Mouse (Mus musculus) lung, adult 18-20 months (tissue): ENCODE results near the gene Cryz.
"Not testable (repeated sequence)": the region's sequence is repeated elsewhere in the genome, so short reads cannot be mapped to it uniquely, and the experiment has no call there.

ENCODE experiments used
- DNase-seq, 2 experiments: peaks; one replicate each; pipeline ENCODE4 v3.0.0; 2022; ENCODE audit warnings: mixed read lengths in 2 of 2

Gene Cryz

GRCm38 (mm10) chr3:154614771-154615170 is 18.3 kb downstream of the Cryz start:
- no peak for DNase-seq

- DNase-seq: no peak
Observed at GRCm38 (mm10) chr3:154615304-154615703, 18.8 kb downstream of the Cryz start.

- DNase-seq: no peak
Observed at GRCm38 (mm10) chr3:154616106-154616505, 19.6 kb downstream of the Cryz start.

DNA sequence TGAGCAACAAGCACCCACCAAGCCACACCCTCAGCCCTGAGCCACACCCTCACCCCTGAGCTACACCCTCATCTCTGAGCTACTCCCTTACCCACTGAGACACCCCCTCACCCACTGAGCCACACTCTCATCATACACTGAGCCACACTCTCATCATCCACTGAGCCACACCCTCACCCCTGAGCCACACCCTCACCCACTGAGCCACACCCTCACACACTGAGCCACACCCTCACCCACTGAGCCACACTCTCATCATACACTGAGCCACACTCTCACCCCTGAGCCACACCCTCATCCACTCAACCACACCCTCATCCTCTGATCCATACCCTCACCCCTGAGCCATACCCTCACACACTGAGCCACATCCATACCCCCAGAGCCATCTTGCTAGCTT is 31.8 kb downstream of the Cryz start:
- DNase-seq: no peak

DNA sequence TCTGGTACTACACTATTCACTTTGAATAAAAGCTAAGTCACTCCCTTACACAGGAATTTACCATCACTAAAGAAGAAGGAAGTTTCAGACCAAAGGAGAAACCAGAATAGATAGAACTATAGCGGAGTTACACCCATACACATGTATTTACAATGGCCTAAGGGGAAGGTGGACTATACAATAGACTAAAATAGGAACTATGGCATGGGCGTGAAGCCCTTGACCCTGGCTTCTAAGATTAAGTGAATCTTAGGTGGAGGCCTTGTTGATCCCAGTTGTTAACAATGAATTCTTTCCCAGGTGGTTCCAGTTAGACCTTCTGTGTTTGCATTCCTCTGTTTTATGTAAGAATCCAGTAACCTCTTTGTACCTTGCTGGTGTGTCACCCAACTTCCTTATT is 34.8 kb downstream of the Cryz start:
- not testable (repeated sequence) for DNase-seq

GRCm38 (mm10) chr3:154633091-154633490 is 36.6 kb downstream of the Cryz start:
- no peak for DNase-seq

- no peak for DNase-seq
Observed at GRCm38 (mm10) chr3:154646638-154647442, 50.3 kb downstream of the Cryz start.

GRCm38 (mm10) chr3:154647443-154647780 is 50.9 kb downstream of the Cryz start:
- no peak for DNase-seq

DNA sequence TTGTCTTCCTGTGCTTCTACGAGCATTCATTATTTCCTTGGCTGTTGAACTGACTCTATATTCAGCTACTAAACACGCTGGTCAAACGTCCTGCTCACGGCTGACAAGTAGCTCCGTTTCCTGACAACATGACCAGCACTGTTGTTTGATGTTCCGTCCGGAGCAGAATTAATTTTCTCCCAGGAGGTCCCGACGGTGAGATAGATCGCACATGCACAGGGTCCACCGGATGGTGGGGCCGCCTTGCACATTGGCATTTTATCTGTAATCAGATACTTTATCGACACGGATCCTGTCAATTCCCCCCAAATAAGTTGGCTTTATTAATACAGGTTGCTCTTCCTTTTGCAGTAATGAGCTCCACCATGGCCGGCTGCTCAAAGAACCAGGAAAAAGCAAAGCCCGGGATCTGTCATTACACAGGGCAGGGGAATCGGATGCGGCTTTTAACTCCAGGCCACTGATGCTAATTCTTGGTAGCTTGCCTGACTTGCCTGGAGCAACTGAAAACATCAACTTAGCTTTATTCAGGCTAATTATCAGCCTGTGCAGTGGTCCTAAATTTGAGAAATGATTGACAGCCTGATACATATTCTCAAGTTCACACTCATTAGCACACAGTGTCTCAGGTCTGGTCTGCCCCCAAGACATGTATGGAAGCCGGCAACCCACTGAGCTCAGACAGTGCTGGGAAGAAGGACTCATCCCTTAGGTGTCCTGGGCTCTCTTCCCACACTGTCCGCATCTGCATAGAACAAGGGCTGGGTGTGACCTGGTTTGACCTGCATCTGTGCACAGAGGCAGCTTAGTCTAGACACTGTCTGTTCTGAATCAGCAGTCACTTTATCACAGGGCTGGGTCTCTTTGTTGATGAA is 53.1 kb downstream of the Cryz start:
- DNase-seq: no peak

- DNase-seq: no peak
Observed at GRCm38 (mm10) chr3:154651192-154651821, 54.8 kb downstream of the Cryz start.

- peak; percentile 9 to 37 for DNase-seq
Observed at GRCm38 (mm10) chr3:154652581-154653420, 56.3 kb downstream of the Cryz start.

GRCm38 (mm10) chr3:154653454-154653853 is 56.9 kb downstream of the Cryz start:
- DNase-seq: no peak

- no peak for DNase-seq
Observed at GRCm38 (mm10) chr3:154654284-154654683, 57.8 kb downstream of the Cryz start.

DNA sequence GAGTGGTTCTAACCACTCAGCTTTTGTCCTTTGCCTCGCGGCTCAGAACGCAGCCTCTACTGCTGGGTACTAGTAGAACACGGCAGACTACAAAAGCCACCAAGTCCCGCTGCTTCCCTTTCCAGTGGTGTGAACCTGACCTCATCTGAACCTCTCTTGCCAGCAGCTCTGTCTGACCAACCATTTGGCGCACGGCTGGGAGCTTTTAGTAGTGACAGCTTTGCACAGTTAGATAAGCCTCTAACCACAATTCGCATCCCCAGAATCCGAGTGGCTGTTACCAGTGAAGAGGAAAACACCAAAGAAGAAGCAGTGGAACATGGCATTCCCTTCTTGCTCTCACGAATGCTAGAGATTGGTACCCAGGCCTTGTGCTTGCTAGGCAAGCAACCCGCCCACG is 58.4 kb downstream of the Cryz start:
- DNase-seq: no peak

DNA sequence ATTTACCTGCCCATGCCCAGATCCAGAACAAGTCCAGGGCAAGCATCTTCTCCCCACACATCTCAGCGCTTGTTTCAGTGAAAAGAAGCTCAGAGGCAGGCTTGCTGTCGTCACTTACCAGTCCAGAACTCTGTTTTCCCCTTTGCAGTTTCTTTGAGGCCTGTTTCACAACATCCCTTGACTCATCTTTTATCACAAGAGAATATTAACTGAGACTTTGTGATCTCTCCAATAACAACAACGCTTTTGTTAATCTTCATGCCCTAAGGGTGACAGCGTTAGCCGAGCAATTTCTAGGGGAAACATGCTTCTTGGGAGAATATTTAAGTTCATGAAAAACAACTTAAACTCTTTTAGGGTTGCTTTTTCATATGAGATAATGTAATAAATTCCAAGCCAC is 59.2 kb downstream of the Cryz start:
- no peak for DNase-seq

GRCm38 (mm10) chr3:154663545-154663944 is 67.0 kb downstream of the Cryz start, which contains the start of gene Erich3:
Gene Erich3 (plus strand): TSS chr3:154663859.
- no peak for DNase-seq

- peak; percentile 39 to 57 for DNase-seq
Observed at GRCm38 (mm10) chr3:154663976-154664581, 67.6 kb downstream of the Cryz start.

DNA sequence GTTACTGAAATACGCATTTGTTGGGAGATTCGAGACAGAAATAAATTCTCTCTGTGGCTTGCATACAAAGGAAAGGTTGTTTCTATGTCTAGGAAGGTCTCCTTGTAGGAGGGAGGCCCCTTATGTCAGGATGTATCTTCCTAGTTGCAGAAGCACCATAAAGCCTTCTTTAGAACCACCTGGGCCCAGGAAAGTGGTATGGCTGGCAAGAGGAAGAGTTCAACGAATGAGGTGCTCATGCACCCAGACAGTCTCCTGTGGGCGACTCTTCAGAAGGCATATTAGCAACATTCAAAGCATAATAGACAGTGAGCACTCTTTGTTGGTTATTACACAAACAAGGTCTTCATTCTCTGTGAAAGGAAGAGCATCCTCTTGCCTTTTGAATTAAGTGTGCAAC is 68.1 kb downstream of the Cryz start:
- DNase-seq: no peak

GRCm38 (mm10) chr3:154668485-154668884 is 72.0 kb downstream of the Cryz start:
- no peak for DNase-seq

GRCm38 (mm10) chr3:154670584-154670983 is 74.1 kb downstream of the Cryz start:
- no peak for DNase-seq

DNA sequence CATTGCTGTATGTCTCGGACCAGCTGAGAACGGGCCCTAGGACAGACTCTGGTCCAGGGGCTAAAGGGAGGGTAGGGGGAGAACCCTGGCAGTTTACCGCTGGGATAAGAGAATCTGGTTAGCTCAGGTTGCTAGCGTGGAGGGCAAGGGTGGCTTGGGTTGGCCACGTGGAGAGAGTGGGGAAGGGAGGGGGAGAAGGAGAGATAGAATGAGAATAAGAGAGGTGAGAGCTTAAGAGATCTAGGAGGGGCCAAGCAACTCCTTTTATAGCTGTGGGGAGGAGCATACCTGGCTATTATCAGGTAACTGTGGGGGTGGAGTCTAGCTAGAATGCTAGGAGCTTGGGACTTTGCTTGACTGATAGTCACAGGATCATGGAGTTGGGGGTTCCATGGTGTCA is 74.5 kb downstream of the Cryz start:
- no peak for DNase-seq
